Mouse (Mus musculus): ENCODE measurements around the gene Cux2. TPM values are rescaled to one million over a fixed set of nuclear protein-coding genes. Genes with fewer than 3 reads are reported as not detected.

Gene Cux2
- polyA plus RNA-seq, 1 experiment from 2014 or later = 4.9 TPM

GRCm38 (mm10) chr5:121948302-121949049 is 101.4 kb downstream of the Cux2 start:
- Histone ChIP-seq H3K36me3 (replicated peaks) (no peaks in the 10 kb centered on the region), H3K4me1 (peaks cover 41% of the 10 kb centered on the region), H3K4me3 (peak overlapping the region; percentile 52), H3K27me3 (replicated peaks; ENCODE audit: low read depth, poor library complexity, severe bottlenecking) (peaks cover 40% of the 10 kb centered on the region), H3K27ac (replicated peaks) (peak overlapping the region; percentile 77), H3K9me3 (no peaks in the 10 kb centered on the region)
- 7% methylated on average over 44 of the region's 44 CpGs for WGBS
- peak; percentile 85 for DNase-seq (ENCODE audit: low spot score)

- DNase-seq (ENCODE audit: low spot score) = no peak
- H3K27ac ChIP-seq (replicated peaks) = no peak overlapping the region
- peaks cover 40% of the 10 kb centered on the region for H3K4me1 ChIP-seq
- 82% methylated on average over 7 of the region's 7 CpGs for WGBS
- peaks cover 40% of the 10 kb centered on the region for H3K27me3 ChIP-seq (replicated peaks; ENCODE audit: low read depth, poor library complexity, severe bottlenecking)
- no peak overlapping the region for H3K4me3 ChIP-seq
- no peaks in the 10 kb centered on the region for H3K36me3 ChIP-seq (replicated peaks)
- H3K9me3 ChIP-seq = no peaks in the 10 kb centered on the region
Observed at GRCm38 (mm10) chr5:121946657-121947245, 103.2 kb downstream of the Cux2 start.

- peaks cover 37% of the 10 kb centered on the region for H3K4me1 ChIP-seq
- DNase-seq (ENCODE audit: low spot score) = peak; percentile 74
- H3K27me3 ChIP-seq (replicated peaks; ENCODE audit: low read depth, poor library complexity, severe bottlenecking) = peaks cover 40% of the 10 kb centered on the region
- H3K9me3 ChIP-seq = no peaks in the 10 kb centered on the region
- H3K4me3 ChIP-seq = no peak overlapping the region
- H3K27ac ChIP-seq (replicated peaks) = no peak overlapping the region
- 53% methylated on average over 6 of the region's 6 CpGs for WGBS
- H3K36me3 ChIP-seq (replicated peaks) = no peaks in the 10 kb centered on the region
Observed at GRCm38 (mm10) chr5:121945819-121946218, 104.1 kb downstream of the Cux2 start.

GRCm38 (mm10) chr5:121944021-121944790 is 105.7 kb downstream of the Cux2 start:
- Histone ChIP-seq H3K9me3 (no peaks in the 10 kb centered on the region), H3K4me3 (no peak overlapping the region), H3K4me1 (peaks cover 24% of the 10 kb centered on the region), H3K36me3 (replicated peaks) (no peaks in the 10 kb centered on the region), H3K27me3 (replicated peaks; ENCODE audit: low read depth, poor library complexity, severe bottlenecking) (peaks cover 26% of the 10 kb centered on the region), H3K27ac (replicated peaks) (no peak overlapping the region)
- DNase-seq (ENCODE audit: low spot score) = no peak
- 90% methylated on average over 16 of the region's 16 CpGs for WGBS

- peaks cover 21% of the 10 kb centered on the region for H3K27me3 ChIP-seq (replicated peaks; ENCODE audit: low read depth, poor library complexity, severe bottlenecking)
- no peaks in the 10 kb centered on the region for H3K9me3 ChIP-seq
- DNase-seq (ENCODE audit: low spot score) = no peak
- 59% methylated on average over 7 of the region's 7 CpGs for WGBS
- no peak overlapping the region for H3K4me3 ChIP-seq
- H3K27ac ChIP-seq (replicated peaks) = no peak overlapping the region
- peaks cover 23% of the 10 kb centered on the region for H3K4me1 ChIP-seq
- H3K36me3 ChIP-seq (replicated peaks) = no peaks in the 10 kb centered on the region
Observed at GRCm38 (mm10) chr5:121943472-121943871, 106.4 kb downstream of the Cux2 start.

- whole genome bisulfite sequencing = 40% methylated on average over 18 of the region's 18 CpGs
- H3K36me3 ChIP-seq (replicated peaks) = no peaks in the 10 kb centered on the region
- H3K4me3 ChIP-seq = no peak overlapping the region
- no peak for DNase-seq (ENCODE audit: low spot score)
- peak overlapping the region; percentile 63 for H3K27ac ChIP-seq (replicated peaks)
- H3K27me3 ChIP-seq (replicated peaks; ENCODE audit: low read depth, poor library complexity, severe bottlenecking) = peaks cover 18% of the 10 kb centered on the region
- peaks cover 50% of the 10 kb centered on the region for H3K4me1 ChIP-seq
- H3K9me3 ChIP-seq = no peaks in the 10 kb centered on the region
Observed at GRCm38 (mm10) chr5:121938065-121938849, 111.6 kb downstream of the Cux2 start.

GRCm38 (mm10) chr5:121930261-121930660 is 119.6 kb downstream of the Cux2 start:
- Histone ChIP-seq H3K36me3 (replicated peaks) (no peaks in the 10 kb centered on the region), H3K4me1 (peaks cover 81% of the 10 kb centered on the region), H3K9me3 (no peaks in the 10 kb centered on the region), H3K4me3 (no peak overlapping the region), H3K27me3 (replicated peaks; ENCODE audit: low read depth, poor library complexity, severe bottlenecking) (peaks cover 39% of the 10 kb centered on the region), H3K27ac (replicated peaks) (no peak overlapping the region; the same call in 1 of the 2 replicates)
- WGBS = 60% methylated on average over 9 of the region's 9 CpGs
- no peak for DNase-seq (ENCODE audit: low spot score)

- Histone ChIP-seq H3K27me3 (replicated peaks; ENCODE audit: low read depth, poor library complexity, severe bottlenecking) (peaks cover 54% of the 10 kb centered on the region), H3K4me1 (peaks cover 81% of the 10 kb centered on the region)
- WGBS = 57% methylated on average over 17 of the region's 17 CpGs
Observed at GRCm38 (mm10) chr5:121928362-121929000, 121.4 kb downstream of the Cux2 start.

GRCm38 (mm10) chr5:121926543-121926814 is 123.4 kb downstream of the Cux2 start:
- H3K4me3 ChIP-seq = no peak overlapping the region
- peak; percentile 70 for DNase-seq (ENCODE audit: low spot score)
- peaks cover 62% of the 10 kb centered on the region for H3K27me3 ChIP-seq (replicated peaks; ENCODE audit: low read depth, poor library complexity, severe bottlenecking)
- H3K9me3 ChIP-seq = no peaks in the 10 kb centered on the region
- no peaks in the 10 kb centered on the region for H3K36me3 ChIP-seq (replicated peaks)
- H3K4me1 ChIP-seq = peaks cover 66% of the 10 kb centered on the region
- no peak overlapping the region for H3K27ac ChIP-seq (replicated peaks)
- WGBS = 2% methylated on average over 2 of the region's 2 CpGs

More at GRCm38 (mm10) chr5:121928362-121929000, 121.4 kb downstream of the Cux2 start:
- DNase-seq (ENCODE audit: low spot score) = peak; percentile 61
- Histone ChIP-seq H3K27ac (replicated peaks) (no peak overlapping the region), H3K9me3 (no peaks in the 10 kb centered on the region), H3K36me3 (replicated peaks) (no peaks in the 10 kb centered on the region), H3K4me3 (no peak overlapping the region)

- Histone ChIP-seq H3K27me3 (replicated peaks; ENCODE audit: low read depth, poor library complexity, severe bottlenecking) (peaks cover 62% of the 10 kb centered on the region), H3K9me3 (no peaks in the 10 kb centered on the region), H3K27ac (replicated peaks) (no peak overlapping the region), H3K4me3 (peak overlapping the region; percentile 21; the same call in 1 of the 2 replicates), H3K36me3 (replicated peaks) (no peaks in the 10 kb centered on the region), H3K4me1 (peaks cover 62% of the 10 kb centered on the region)
- 24% methylated on average over 28 of the region's 28 CpGs for WGBS
- no peak for DNase-seq (ENCODE audit: low spot score)
Observed at GRCm38 (mm10) chr5:121925751-121926542, 124.0 kb downstream of the Cux2 start.

- DNase-seq (ENCODE audit: low spot score) = no peak
- Histone ChIP-seq H3K36me3 (replicated peaks) (no peaks in the 10 kb centered on the region), H3K27me3 (replicated peaks; ENCODE audit: low read depth, poor library complexity, severe bottlenecking) (peaks cover 62% of the 10 kb centered on the region), H3K4me3 (peak overlapping the region; percentile 21; the same call in 1 of the 2 replicates), H3K9me3 (no peaks in the 10 kb centered on the region), H3K4me1 (peaks cover 63% of the 10 kb centered on the region), H3K27ac (replicated peaks) (no peak overlapping the region)
- WGBS = 25% methylated on average over 23 of the region's 23 CpGs
Observed at GRCm38 (mm10) chr5:121925291-121925690, 124.6 kb downstream of the Cux2 start.

Data from embryonic facial prominence, embryonic 10.5 days (tissue).